ENCODE assay signal across 10 mouse cellular contexts in genomic region chr8:95249847-95250246, GRCm38 (mm10). TPM values are rescaled to one million over a fixed set of nuclear protein-coding genes. Genes with fewer than 3 reads are reported as not detected.
A peak's percentile ranks its signal among the peaks of the same experiment; 100 is the strongest.
DNase-seq lines count a peak whose midpoint lies in the region; ATAC-seq lines count a peak whose summit lies in the region.
"Had no signal": no experiment of that assay in that cellular context is flagged by ENCODE, and none has a peak within 500 bp of the region (broad histone marks: within the 10 kb centered on the region; RNA-seq: fewer than 3 reads in every experiment).

No protein-coding gene starts in this region.

- no peak overlapping the region for H3K9ac ChIP-seq in midbrain, embryonic 11.5 days (ENCODE audit: low read length)
- no peak overlapping the region for H3K9ac ChIP-seq in midbrain, embryonic 16.5 days (ENCODE audit: low read depth, low read length)
- H3K9ac ChIP-seq: embryonic facial prominence, embryonic 13.5 days had no signal

- ATAC-seq in midbrain, embryonic 11.5 days (ENCODE audit: low FRiP score), result no peak
- no peak for ATAC-seq in midbrain, embryonic 16.5 days
- no peak for ATAC-seq in erythroblast, adult 5-6 weeks (replicated peaks; ENCODE audit: low FRiP score, poor library complexity, severe bottlenecking)

- DNase-seq in midbrain, embryonic 11.5 days (ENCODE audit: low spot score, missing footprints), result peak; percentile 81
- DNase-seq in T-cell, adult 2 months (ENCODE audit: low spot score), result peak; percentile 62
- DNase-seq in kidney, postnatal 25 days, result peak; percentile 49 to 52
- peak; percentile 70 for DNase-seq in thymus, postnatal 25 days
- DNase-seq in gastrocnemius, postnatal 25 days, result no peak
- DNase-seq: adrenal gland, postnatal 36 days had no signal

- no peak overlapping the region for H3K4me3 ChIP-seq in midbrain, embryonic 11.5 days (ENCODE audit: low read depth, low read length)
- no peak overlapping the region for H3K4me3 ChIP-seq in midbrain, embryonic 16.5 days (ENCODE audit: low read depth, low read length)
- H3K4me3 ChIP-seq: embryonic facial prominence, embryonic 13.5 days had no signal

- no peaks in the 10 kb centered on the region for H3K36me3 ChIP-seq in midbrain, embryonic 11.5 days (ENCODE audit: control insufficient read depth, insufficient read depth, low read length)
- no peaks in the 10 kb centered on the region for H3K36me3 ChIP-seq in midbrain, embryonic 16.5 days (ENCODE audit: control insufficient read depth, insufficient read depth, low read length)
- H3K36me3 ChIP-seq: embryonic facial prominence, embryonic 13.5 days had no signal

- no peaks in the 10 kb centered on the region for H3K4me1 ChIP-seq in midbrain, embryonic 11.5 days (ENCODE audit: control insufficient read depth, insufficient read depth, low read length)
- H3K4me1 ChIP-seq in midbrain, embryonic 16.5 days (ENCODE audit: control insufficient read depth, insufficient read depth, low read length), result peaks cover 7% of the 10 kb centered on the region; the same call in 1 of the 2 replicates

- 58% methylated on average over 4 of the region's 4 CpGs for WGBS in midbrain, embryonic 11.5 days
- 52% methylated on average over 4 of the region's 4 CpGs for WGBS in midbrain, embryonic 16.5 days

- no peak overlapping the region for H3K4me2 ChIP-seq in midbrain, embryonic 11.5 days
- no peak overlapping the region for H3K4me2 ChIP-seq in midbrain, embryonic 16.5 days (ENCODE audit: low read length)
- H3K4me2 ChIP-seq: embryonic facial prominence, embryonic 13.5 days had no signal

- no peaks in the 10 kb centered on the region for H3K9me3 ChIP-seq in midbrain, embryonic 11.5 days (ENCODE audit: control insufficient read depth, low read length)
- no peaks in the 10 kb centered on the region for H3K9me3 ChIP-seq in midbrain, embryonic 16.5 days (replicated peaks; ENCODE audit: control insufficient read depth, low read length, poor library complexity, severe bottlenecking)
- H3K9me3 ChIP-seq: embryonic facial prominence, embryonic 13.5 days had no signal

- no peaks in the 10 kb centered on the region for H3K27me3 ChIP-seq in midbrain, embryonic 11.5 days (ENCODE audit: control insufficient read depth, insufficient read depth, low read length)
- H3K27me3 ChIP-seq in midbrain, embryonic 16.5 days (ENCODE audit: control insufficient read depth, insufficient read depth, low read depth, low read length), result no peaks in the 10 kb centered on the region
- H3K27me3 ChIP-seq: embryonic facial prominence, embryonic 13.5 days had no signal

- no peak overlapping the region for H3K27ac ChIP-seq in midbrain, embryonic 11.5 days (ENCODE audit: low read depth, low read length)
- no peak overlapping the region for H3K27ac ChIP-seq in midbrain, embryonic 16.5 days (ENCODE audit: low read length)
- H3K27ac ChIP-seq: embryonic facial prominence, embryonic 13.5 days; macrophage had no signal

RNA-seq across cellular contexts. Expression of gene Kifc3, which starts 47.2 kb away (rescaled TPM):
- 2.3 and 3.6 TPM in 2 replicates for polyA plus RNA-seq in midbrain, embryonic 11.5 days (2014; fragmentation: Nextera tagmentation; extraction: Ambion mirVana)
- 28.2 and 31.1 TPM in 2 replicates for polyA plus RNA-seq in midbrain, embryonic 16.5 days (2015; fragmentation: Nextera tagmentation; extraction: Ambion mirVana)
- 0.96 and 1.0 TPM in 2 replicates for total RNA-seq in erythroblast, adult 5-6 weeks (2015; ENCODE audit: low replicate concordance)
- 0.51 and 1.1 TPM in 2 replicates for total RNA-seq in erythroblast, adult 5-6 weeks (2017; ENCODE audit: low replicate concordance)
- total RNA-seq in gastrocnemius, postnatal 25 days (2021), result 10 to 100 TPM in 1 of 2 experiments, 1 to 10 TPM in 1; 7.8 to 10.6 TPM

RNA-seq across cellular contexts. Expression of gene Cngb1, which starts 56.5 kb away (rescaled TPM):
- polyA plus RNA-seq in midbrain, embryonic 11.5 days (2014; fragmentation: Nextera tagmentation; extraction: Ambion mirVana), result 0.04 TPM in 1 of 2 replicates, not detected in the other
- 0.51 and 0.67 TPM in 2 replicates for polyA plus RNA-seq in midbrain, embryonic 16.5 days (2015; fragmentation: Nextera tagmentation; extraction: Ambion mirVana)
- total RNA-seq in erythroblast, adult 5-6 weeks (2015; ENCODE audit: low replicate concordance), result not detected in 2 replicates
- not detected in 2 replicates for total RNA-seq in erythroblast, adult 5-6 weeks (2017; ENCODE audit: low replicate concordance)
- under 1 TPM; 0.48 to 0.49 TPM for total RNA-seq in gastrocnemius, postnatal 25 days (2021)

Comparison
In these comparisons a context has a peak if more than half of its experiments do, and no peak if none do; other contexts are left out.
1. RNA of gene Kifc3, which starts 47.2 kb away (total RNA-seq): 7.8 to 10.6 TPM in gastrocnemius, postnatal 25 days; 0.51 to 1.1 TPM in erythroblast, adult 5-6 weeks; every median in the first group is over 4 times any median in the second.